10 mouse cellular contexts compared by ENCODE assay signal in genomic region chr11:4497501-4498118, GRCm38 (mm10). TPM values are rescaled to one million over a fixed set of nuclear protein-coding genes. Genes with fewer than 3 reads are reported as not detected.
DNase-seq lines count a peak whose midpoint lies in the region; ATAC-seq lines count a peak whose summit lies in the region.
"Had no signal": no experiment of that assay in that cellular context is flagged by ENCODE, and none has a peak within 500 bp of the region (broad histone marks: within the 10 kb centered on the region; RNA-seq: fewer than 3 reads in every experiment).

No protein-coding gene starts in this region.

- ATAC-seq in kidney, embryonic 15.5 days (replicated peaks; ENCODE audit: low FRiP score): no peak
- ATAC-seq: hindbrain, embryonic 16.5 days had no signal

- peak overlapping the region; percentile 32; the same call in 1 of the 2 replicates for H3K27ac ChIP-seq in kidney, embryonic 15.5 days
- H3K27ac ChIP-seq: forebrain, embryonic 10.5 days had no signal

- no peak overlapping the region for H3K4me2 ChIP-seq in kidney, embryonic 15.5 days

- DNase-seq in kidney, adult 18-20 months: no peak
- DNase-seq in CD4-positive, CD25-positive, alpha-beta regulatory T cell, adult 2 months (ENCODE audit: low read depth, low spot score): peak; percentile 74
- DNase-seq in ZHBTc4 (ENCODE audit: low read depth, low spot score): peak; percentile 75
- peak; percentile 44 for DNase-seq in lung, postnatal 14 days
- no peak for DNase-seq in B cell, adult 2 months
- no peak for DNase-seq in layer of hippocampus, adult 9-10 months (ENCODE audit: low spot score)
- DNase-seq: midbrain, embryonic 14.5 days had no signal

- peaks cover 67% of the 10 kb centered on the region for H3K36me3 ChIP-seq in kidney, embryonic 15.5 days

- no peak overlapping the region for H3K4me3 ChIP-seq in kidney, embryonic 15.5 days (replicated peaks)
- H3K4me3 ChIP-seq: forebrain, embryonic 10.5 days had no signal

- H3K9me3 ChIP-seq in kidney, embryonic 15.5 days (replicated peaks): no peaks in the 10 kb centered on the region
- H3K9me3 ChIP-seq: forebrain, embryonic 10.5 days had no signal

- no peaks in the 10 kb centered on the region for H3K27me3 ChIP-seq in kidney, embryonic 15.5 days

- peaks cover 18% of the 10 kb centered on the region for H3K4me1 ChIP-seq in kidney, embryonic 15.5 days

- WGBS in kidney, embryonic 15.5 days: 43% methylated on average over 10 of the region's 10 CpGs

- no peak overlapping the region for H3K9ac ChIP-seq in kidney, embryonic 15.5 days

RNA-seq across cellular contexts. Expression of gene Hormad2, which starts 56.7 kb away (rescaled TPM):
- 0.09 and 0.53 TPM in 2 replicates for polyA plus RNA-seq in kidney, embryonic 15.5 days (2015; fragmentation: Nextera tagmentation; extraction: Ambion mirVana)

Comparison
In these comparisons a context has a peak if more than half of its experiments do, and no peak if none do; other contexts are left out.
1. DNase-seq: peak in CD4-positive, CD25-positive, alpha-beta regulatory T cell, adult 2 months (single experiment), ZHBTc4 (single experiment) and lung, postnatal 14 days (single experiment); none in kidney, adult 18-20 months (single experiment), B cell, adult 2 months (0 of 2) and layer of hippocampus, adult 9-10 months (single experiment).